Comparison of ENCODE assay signal across 13 mouse cellular contexts in genomic region chr9:57427937-57428336, GRCm38 (mm10). TPM values are rescaled to one million over a fixed set of nuclear protein-coding genes. Genes with fewer than 3 reads are reported as not detected.
DNase-seq lines count a peak whose midpoint lies in the region; ATAC-seq and TF ChIP-seq lines count a peak whose summit lies in the region.
"Had no signal": no experiment of that assay in that cellular context is flagged by ENCODE, and none has a peak within 500 bp of the region (broad histone marks: within the 10 kb centered on the region; RNA-seq: fewer than 3 reads in every experiment).

No protein-coding gene starts in this region.

- no peaks in the 10 kb centered on the region for H3K9me3 ChIP-seq in ES-E14 (ENCODE audit: control insufficient read depth, insufficient read depth, low read depth, low read length)
- H3K9me3 ChIP-seq in embryonic facial prominence, embryonic 14.5 days (ENCODE audit: control insufficient read depth, low read length) = no peaks in the 10 kb centered on the region
- H3K9me3 ChIP-seq: heart, embryonic 15.5 days; hindbrain, embryonic 15.5 days had no signal

- no peaks in the 10 kb centered on the region for H3K27me3 ChIP-seq in embryonic facial prominence, embryonic 14.5 days (replicated peaks; ENCODE audit: control insufficient read depth, insufficient read depth, low read length)
- H3K27me3 ChIP-seq: heart, embryonic 15.5 days; hindbrain, embryonic 15.5 days had no signal

- H3K4me1 ChIP-seq in ES-E14 (ENCODE audit: control insufficient read depth in 2 of 2, insufficient read depth in 2 of 2, low read length in 2 of 2, poor library complexity in 1 of 2) = peaks cover 12 to 36% of the 10 kb centered on the region in 2 experiments; a peak in 3 of 4 replicates
- peaks cover 12% of the 10 kb centered on the region for H3K4me1 ChIP-seq in embryonic facial prominence, embryonic 14.5 days (ENCODE audit: control insufficient read depth, insufficient read depth, low read length)

- peak; percentile 38; the same call in 1 of the 2 replicates for ATAC-seq in embryonic facial prominence, embryonic 14.5 days (ENCODE audit: low read depth)

- intact Hi-C loops in left cerebral cortex, adult 2 months (cut with DNase I) = no loop called here

- H3K4me2 ChIP-seq in embryonic facial prominence, embryonic 14.5 days (ENCODE audit: low read depth, low read length) = no peak overlapping the region
- H3K4me2 ChIP-seq: heart, embryonic 15.5 days; hindbrain, embryonic 15.5 days; liver, embryonic 11.5 days had no signal

- no peak overlapping the region for H3K4me3 ChIP-seq in left cerebral cortex, adult 2 months
- no peak overlapping the region for H3K4me3 ChIP-seq in ES-E14 (ENCODE audit: insufficient read depth in 1 of 2, low read depth in 1 of 2, low read length in 2 of 2, poor library complexity in 1 of 2, severe bottlenecking in 1 of 2)
- no peak overlapping the region for H3K4me3 ChIP-seq in embryonic facial prominence, embryonic 14.5 days (ENCODE audit: low read depth, low read length)
- H3K4me3 ChIP-seq: heart, embryonic 15.5 days; hindbrain, embryonic 15.5 days had no signal

- TF ChIP-seq CTCF in left cerebral cortex, adult 2 months (IDR thresholded peaks at IDR 0.05) = no peak

- H3K27ac ChIP-seq in left cerebral cortex, adult 2 months = peak overlapping the region; percentile 40; the same call in 1 of the 2 replicates
- peak overlapping the region; percentile 81 for H3K27ac ChIP-seq in ES-E14 (ENCODE audit: insufficient read depth, low read depth, low read length, poor library complexity, severe bottlenecking)
- no peak overlapping the region for H3K27ac ChIP-seq in embryonic facial prominence, embryonic 14.5 days (replicated peaks; ENCODE audit: low read depth, low read length)
- H3K27ac ChIP-seq: heart, embryonic 15.5 days; hindbrain, embryonic 15.5 days had no signal

- peaks cover 6% of the 10 kb centered on the region for H3K36me3 ChIP-seq in ES-E14 (ENCODE audit: control insufficient read depth, insufficient read depth, low read length, poor library complexity, severe bottlenecking)
- H3K36me3 ChIP-seq in embryonic facial prominence, embryonic 14.5 days (ENCODE audit: control insufficient read depth, insufficient read depth, low read length) = no peaks in the 10 kb centered on the region
- H3K36me3 ChIP-seq: heart, embryonic 15.5 days; hindbrain, embryonic 15.5 days had no signal

- DNase-seq in left cerebral cortex, adult 2 months (ENCODE audit: extremely low spot score in 1 of 2, low spot score in 2 of 2) = no peak
- no peak for DNase-seq in left cerebral cortex, adult 18-20 months (ENCODE audit: low spot score in 2 of 2)
- DNase-seq in 416B (ENCODE audit: low read depth) (peak; percentile 58), ES-E14 (ENCODE audit: low read depth, low spot score) (peak; percentile 28)
- DNase-seq in embryonic facial prominence, embryonic 14.5 days (ENCODE audit: low spot score) = peak; percentile 70
- DNase-seq in kidney, adult 18-20 months = no peak
- no peak for DNase-seq in spleen, postnatal 4 days (ENCODE audit: low spot score in 2 of 2)
- DNase-seq: cerebellum, adult 2 months; gastrocnemius, postnatal 36 days; kidney, postnatal 14 days had no signal

- 55% methylated on average over 4 of the region's 4 CpGs for WGBS in embryonic facial prominence, embryonic 14.5 days

- in situ Hi-C loops in ES-E14 (cut with MboI; ENCODE audit: low sequenced_read_pairs in 2 of 2, unreplicated experiment in 2 of 2) = no loop called here

- peak overlapping the region; percentile 2; the same call in 1 of the 2 replicates for H3K9ac ChIP-seq in ES-E14 (ENCODE audit: insufficient read depth, low read depth, low read length, poor library complexity, severe bottlenecking)
- no peak overlapping the region for H3K9ac ChIP-seq in embryonic facial prominence, embryonic 14.5 days (ENCODE audit: low read depth, low read length)
- H3K9ac ChIP-seq: heart, embryonic 15.5 days; hindbrain, embryonic 15.5 days had no signal

TF ChIP-seq in ES-E14, 5 proteins besides CTCF, POLR2A, EP300 and RAD21:
- no peak for TF ChIP-seq ZNF384 (IDR thresholded peaks at IDR 0.05; ENCODE audit: low read depth, low read length)
- no peak for TF ChIP-seq ZC3H11A (IDR thresholded peaks at IDR 0.05; ENCODE audit: borderline replicate concordance, low read depth, low read length)
- no peak for TF ChIP-seq HCFC1 (IDR thresholded peaks at IDR 0.05; ENCODE audit: borderline replicate concordance, insufficient read depth, low read length)
- 0 out of 2 replicates have a peak, but pooled peaks have one; percentile 21 for TF ChIP-seq CHD2 (IDR thresholded peaks at IDR 0.05; ENCODE audit: low read depth, low read length)

RNA-seq across cellular contexts. Expression of gene Ppcdc, which starts 12.0 kb away (rescaled TPM):
- total RNA-seq in left cerebral cortex, adult 2 months (2021) = 10 to 100 TPM; 16.3 to 16.8 TPM
- 10 to 100 TPM; 14.3 TPM for total RNA-seq in left cerebral cortex, adult 18-20 months (2021)
- total RNA-seq in ES-E14 (2012; rRNA removed) = 41.7 and 48.5 TPM in 2 replicates
- polyA plus RNA-seq in embryonic facial prominence, embryonic 14.5 days (2014; fragmentation: Nextera tagmentation; extraction: Ambion mirVana) = 20.2 and 25.2 TPM in 2 replicates

RNA-seq across cellular contexts. Expression of gene Scamp5, which starts 39.9 kb away (rescaled TPM):
- 100 to 1,000 TPM; 379 TPM for total RNA-seq in left cerebral cortex, adult 2 months (2021)
- total RNA-seq in left cerebral cortex, adult 18-20 months (2021) = 100 to 1,000 TPM; 381 to 400 TPM
- 50.4 and 67.3 TPM in 2 replicates for total RNA-seq in ES-E14 (2012; rRNA removed)
- 10.9 and 14.5 TPM in 2 replicates for polyA plus RNA-seq in embryonic facial prominence, embryonic 14.5 days (2014; fragmentation: Nextera tagmentation; extraction: Ambion mirVana)

Comparison
In these comparisons a context has a peak if more than half of its experiments do, and no peak if none do; other contexts are left out.
1. DNase-seq: peak in 416B (single experiment), ES-E14 (single experiment) and embryonic facial prominence, embryonic 14.5 days (single experiment); none in left cerebral cortex, adult 2 months (0 of 2), left cerebral cortex, adult 18-20 months (0 of 2), kidney, adult 18-20 months (single experiment) and spleen, postnatal 4 days (0 of 2).